Mouse (Mus musculus): ENCODE measurements around the gene Ces1d.

DNA sequence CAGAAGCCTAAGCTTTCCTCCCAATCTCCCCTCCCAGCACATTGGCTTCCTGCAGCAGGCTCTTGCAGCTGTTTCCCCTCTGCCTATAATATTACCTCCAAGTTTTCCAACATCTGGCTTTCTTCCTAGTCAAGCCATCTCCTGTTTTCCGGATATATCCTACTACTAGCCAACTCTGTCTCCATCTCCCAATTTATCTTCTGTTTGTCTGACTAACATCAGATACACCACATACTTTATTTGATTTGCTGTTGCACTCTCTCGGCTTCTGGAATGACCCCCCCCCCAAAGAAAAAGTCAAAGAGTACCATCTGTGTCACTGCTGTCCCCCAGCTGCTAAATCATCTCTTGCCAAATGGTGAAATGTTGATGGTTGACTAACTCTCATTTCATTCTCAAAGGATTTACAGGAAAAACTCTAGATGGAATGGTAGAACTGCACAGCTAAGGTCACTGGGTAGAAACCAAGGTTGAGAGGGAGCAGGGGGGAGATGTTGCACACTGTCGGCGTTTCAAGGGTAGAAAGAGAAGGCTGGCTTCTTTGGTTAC is 17.0 kb downstream of the Ces1d start:
- TF ChIP-seq CTCF (IDR thresholded peaks at IDR 0.05; ENCODE audit: low read depth, low read length) (no peak), POLR2A (IDR thresholded peaks at IDR 0.05; ENCODE audit: borderline replicate concordance, low read depth, low read length) (no peak)

All from bone marrow macrophage, adult 2 months (primary cell).